Mouse (Mus musculus): Measurements from ENCODE around the gene Tspan18. TPM values are rescaled to one million over a fixed set of nuclear protein-coding genes. Genes with fewer than 3 reads are reported as not detected.

Gene Tspan18
- polyA plus RNA-seq, 1 experiment from 2014 or later, result 17.0 TPM

- ATAC-seq, result no peak
- WGBS, result 47% methylated on average over 9 of the region's 9 CpGs
- H3K9me3 ChIP-seq (ENCODE audit: control insufficient read depth, low read length), result no peaks in the 10 kb centered on the region
- no peaks in the 10 kb centered on the region for H3K27me3 ChIP-seq (replicated peaks; ENCODE audit: control insufficient read depth, insufficient read depth, low read length)
- H3K9ac ChIP-seq (replicated peaks; ENCODE audit: low read depth, low read length), result 0 out of 2 replicates have a peak overlapping the region, but pooled peaks have one; percentile 12
- no peak overlapping the region for H3K27ac ChIP-seq (ENCODE audit: low read length)
- H3K4me1 ChIP-seq (replicated peaks; ENCODE audit: control insufficient read depth, insufficient read depth, low read length), result peaks cover 53% of the 10 kb centered on the region
- no peak overlapping the region for H3K4me3 ChIP-seq (replicated peaks; ENCODE audit: low read length)
- no peaks in the 10 kb centered on the region for H3K36me3 ChIP-seq (ENCODE audit: control insufficient read depth, insufficient read depth)
- 0 out of 2 replicates have a peak overlapping the region, but pooled peaks have one; percentile 7 for H3K4me2 ChIP-seq (ENCODE audit: low read length)
Measured at GRCm38 (mm10) chr2:93192182-93192560, 142.1 kb downstream of the Tspan18 start.

- H3K27ac ChIP-seq (ENCODE audit: low read length), result no peak overlapping the region
Measured at GRCm38 (mm10) chr2:93191488-93192181, 142.7 kb downstream of the Tspan18 start.

GRCm38 (mm10) chr2:93190771-93191487, 143.4 kb downstream of the Tspan18 start:
- Histone ChIP-seq H3K9ac (replicated peaks; ENCODE audit: low read depth, low read length) (peak overlapping the region; percentile 44; the same call in 1 of the 2 replicates), H3K4me3 (replicated peaks; ENCODE audit: low read length) (peak overlapping the region; percentile 21), H3K27ac (ENCODE audit: low read length) (no peak overlapping the region; the same call in 1 of the 2 replicates)

More at GRCm38 (mm10) chr2:93191488-93192181, 142.7 kb downstream of the Tspan18 start:
- Histone ChIP-seq H3K4me3 (replicated peaks; ENCODE audit: low read length) (no peak overlapping the region), H3K27me3 (replicated peaks; ENCODE audit: control insufficient read depth, insufficient read depth, low read length) (no peaks in the 10 kb centered on the region), H3K4me2 (ENCODE audit: low read length) (peak overlapping the region; percentile 26), H3K9ac (replicated peaks; ENCODE audit: low read depth, low read length) (peak overlapping the region; percentile 42), H3K36me3 (ENCODE audit: control insufficient read depth, insufficient read depth) (no peaks in the 10 kb centered on the region), H3K9me3 (ENCODE audit: control insufficient read depth, low read length) (no peaks in the 10 kb centered on the region), H3K4me1 (replicated peaks; ENCODE audit: control insufficient read depth, insufficient read depth, low read length) (peaks cover 59% of the 10 kb centered on the region)
- no peak for ATAC-seq
- 69% methylated on average over 14 of the region's 14 CpGs for WGBS

GRCm38 (mm10) chr2:93188761-93189458, 145.4 kb downstream of the Tspan18 start:
- no peaks in the 10 kb centered on the region for H3K27me3 ChIP-seq (replicated peaks; ENCODE audit: control insufficient read depth, insufficient read depth, low read length)
- H3K9ac ChIP-seq (replicated peaks; ENCODE audit: low read depth, low read length), result peak overlapping the region; percentile 99
- peak overlapping the region; percentile 93 for H3K27ac ChIP-seq (ENCODE audit: low read length)
- peak overlapping the region; percentile 89 for H3K4me2 ChIP-seq (ENCODE audit: low read length)
- no peaks in the 10 kb centered on the region for H3K36me3 ChIP-seq (ENCODE audit: control insufficient read depth, insufficient read depth)
- no peaks in the 10 kb centered on the region for H3K9me3 ChIP-seq (ENCODE audit: control insufficient read depth, low read length)
- ATAC-seq, result peak; percentile 40
- H3K4me1 ChIP-seq (replicated peaks; ENCODE audit: control insufficient read depth, insufficient read depth, low read length), result peaks cover 51% of the 10 kb centered on the region
- WGBS, result 7% methylated on average over 19 of the region's 19 CpGs
- peak overlapping the region; percentile 89 for H3K4me3 ChIP-seq (replicated peaks; ENCODE audit: low read length)

More at GRCm38 (mm10) chr2:93190771-93191487, 143.4 kb downstream of the Tspan18 start:
- Histone ChIP-seq H3K9me3 (ENCODE audit: control insufficient read depth, low read length) (no peaks in the 10 kb centered on the region), H3K4me1 (replicated peaks; ENCODE audit: control insufficient read depth, insufficient read depth, low read length) (peaks cover 59% of the 10 kb centered on the region), H3K4me2 (ENCODE audit: low read length) (peak overlapping the region; percentile 42), H3K27me3 (replicated peaks; ENCODE audit: control insufficient read depth, insufficient read depth, low read length) (no peaks in the 10 kb centered on the region), H3K36me3 (ENCODE audit: control insufficient read depth, insufficient read depth) (no peaks in the 10 kb centered on the region)
- 23% methylated on average over 9 of the region's 9 CpGs for WGBS
- no peak for ATAC-seq

- no peaks in the 10 kb centered on the region for H3K27me3 ChIP-seq (replicated peaks; ENCODE audit: control insufficient read depth, insufficient read depth, low read length)
- peaks cover 51% of the 10 kb centered on the region for H3K4me1 ChIP-seq (replicated peaks; ENCODE audit: control insufficient read depth, insufficient read depth, low read length)
- ATAC-seq, result peak; percentile 27
- H3K4me3 ChIP-seq (replicated peaks; ENCODE audit: low read length), result peak overlapping the region; percentile 89
- peak overlapping the region; percentile 99 for H3K9ac ChIP-seq (replicated peaks; ENCODE audit: low read depth, low read length)
- 0% methylated on average over 51 of the region's 53 CpGs for WGBS
- peak overlapping the region; percentile 89 for H3K4me2 ChIP-seq (ENCODE audit: low read length)
- peak overlapping the region; percentile 93 for H3K27ac ChIP-seq (ENCODE audit: low read length)
- H3K9me3 ChIP-seq (ENCODE audit: control insufficient read depth, low read length), result no peaks in the 10 kb centered on the region
- H3K36me3 ChIP-seq (ENCODE audit: control insufficient read depth, insufficient read depth), result no peaks in the 10 kb centered on the region
Measured at GRCm38 (mm10) chr2:93188020-93188760, 146.1 kb downstream of the Tspan18 start.

- Histone ChIP-seq H3K4me3 (replicated peaks; ENCODE audit: low read length) (peak within 1 kb of the TSS; percentile 89), H3K27me3 (replicated peaks; ENCODE audit: control insufficient read depth, insufficient read depth, low read length) (no peaks in the 10 kb centered on the region), H3K9ac (replicated peaks; ENCODE audit: low read depth, low read length) (peak within 1 kb of the TSS; percentile 99), H3K4me2 (ENCODE audit: low read length) (peak within 1 kb of the TSS; percentile 89), H3K4me1 (replicated peaks; ENCODE audit: control insufficient read depth, insufficient read depth, low read length) (peaks cover 45% of the 10 kb centered on the region), H3K36me3 (ENCODE audit: control insufficient read depth, insufficient read depth) (no peaks in the 10 kb centered on the region), H3K27ac (ENCODE audit: low read length) (peak within 1 kb of the TSS; percentile 93), H3K9me3 (ENCODE audit: control insufficient read depth, low read length) (no peaks in the 10 kb centered on the region)
- WGBS, result under 1% methylated on average over 46 of the region's 69 CpGs
- ATAC-seq, result peak; percentile 90
Measured at GRCm38 (mm10) chr2:93187323-93187996, 146.8 kb downstream of the Tspan18 start, which contains the start of gene Trp53i11. TSS of gene Trp53i11 (plus strand) at chr2:93187548.

GRCm38 (mm10) chr2:93182859-93183258, 151.4 kb downstream of the Tspan18 start:
- no peak overlapping the region for H3K9ac ChIP-seq (replicated peaks; ENCODE audit: low read depth, low read length)
- no peak overlapping the region for H3K4me3 ChIP-seq (replicated peaks; ENCODE audit: low read length)
- no peaks in the 10 kb centered on the region for H3K36me3 ChIP-seq (ENCODE audit: control insufficient read depth, insufficient read depth)
- H3K4me1 ChIP-seq (replicated peaks; ENCODE audit: control insufficient read depth, insufficient read depth, low read length), result peaks cover 23% of the 10 kb centered on the region
- no peak overlapping the region for H3K27ac ChIP-seq (ENCODE audit: low read length)
- no peaks in the 10 kb centered on the region for H3K27me3 ChIP-seq (replicated peaks; ENCODE audit: control insufficient read depth, insufficient read depth, low read length)
- H3K4me2 ChIP-seq (ENCODE audit: low read length), result no peak overlapping the region
- no peaks in the 10 kb centered on the region for H3K9me3 ChIP-seq (ENCODE audit: control insufficient read depth, low read length)
- 82% methylated on average over 11 of the region's 11 CpGs for WGBS
- no peak for ATAC-seq

- Histone ChIP-seq H3K27ac (ENCODE audit: low read length) (peak overlapping the region; percentile 48), H3K4me3 (replicated peaks; ENCODE audit: low read length) (peak overlapping the region; percentile 37), H3K9ac (replicated peaks; ENCODE audit: low read depth, low read length) (peak overlapping the region; percentile 80), H3K9me3 (ENCODE audit: control insufficient read depth, low read length) (no peaks in the 10 kb centered on the region), H3K4me2 (ENCODE audit: low read length) (peak overlapping the region; percentile 64), H3K4me1 (replicated peaks; ENCODE audit: control insufficient read depth, insufficient read depth, low read length) (peaks cover 39% of the 10 kb centered on the region), H3K27me3 (replicated peaks; ENCODE audit: control insufficient read depth, insufficient read depth, low read length) (no peaks in the 10 kb centered on the region), H3K36me3 (ENCODE audit: control insufficient read depth, insufficient read depth) (no peaks in the 10 kb centered on the region)
- WGBS, result 2% methylated on average over 41 of the region's 41 CpGs
- ATAC-seq, result peak; percentile 5; the same call in 1 of the 2 replicates
Measured at GRCm38 (mm10) chr2:93180077-93180844, 154.0 kb downstream of the Tspan18 start.
